Mouse (Mus musculus): ENCODE measurements around the gene Prrx2.

DNA sequence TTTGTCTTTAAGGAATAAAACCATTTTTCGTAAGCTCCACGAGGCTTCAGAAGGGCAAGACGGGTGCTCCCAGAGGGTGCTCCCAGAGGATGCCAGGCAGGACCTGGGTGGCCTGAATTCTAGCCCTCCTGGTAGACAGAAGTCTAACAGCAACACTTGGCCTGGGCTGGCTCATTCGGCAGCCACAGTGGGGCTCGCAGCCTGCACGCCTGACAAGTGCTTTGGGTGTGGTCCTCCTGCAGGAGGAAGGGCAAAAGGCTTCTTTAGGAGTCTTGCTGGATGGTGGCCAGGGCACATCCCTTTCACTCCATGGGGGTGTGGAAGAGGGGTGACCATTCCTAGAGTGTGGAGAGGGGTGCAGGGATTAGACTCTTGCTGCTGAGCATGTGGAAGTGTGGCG lies 46.4 kb downstream of the Prrx2 start:
- no peak for TF ChIP-seq POLR2A (IDR thresholded peaks at IDR 0.05; ENCODE audit: control insufficient read depth, low read depth, low read length)
- TF ChIP-seq CTCF (IDR thresholded peaks at IDR 0.05; ENCODE audit: control insufficient read depth, insufficient read depth, insufficient replicate concordance, low read depth, low read length), result no peak

Measured in testis, adult 2 months (tissue).